Mouse (Mus musculus): ENCODE data around the gene Lmf2. TPM values are rescaled to one million over a fixed set of nuclear protein-coding genes. Genes with fewer than 3 reads are reported as not detected.
A peak's percentile ranks its signal among the peaks of the same experiment; 100 is the strongest.

Lmf2 gene
- polyA plus RNA-seq, 1 experiment from 2014 or later = 24.0 TPM

DNA sequence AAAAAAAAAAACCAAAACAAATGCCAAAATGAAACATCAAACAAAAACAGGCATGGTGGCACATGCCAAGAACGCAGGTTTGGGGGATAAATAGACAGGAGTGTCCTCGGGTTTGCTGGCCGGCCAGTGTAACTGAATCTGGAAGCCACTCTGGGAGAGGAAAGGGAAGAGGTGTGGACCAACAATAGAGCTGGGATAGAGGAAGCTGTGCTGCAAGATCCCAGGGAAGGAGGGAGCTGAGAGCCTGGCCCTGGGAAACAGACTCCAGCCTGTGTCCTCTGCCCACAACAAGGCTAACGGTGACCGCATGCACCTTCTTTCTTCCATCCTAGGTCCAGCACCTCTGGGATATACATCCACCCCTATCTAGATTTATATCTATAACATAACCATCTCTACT lies 5.0 kb downstream of the Lmf2 start:
- Histone ChIP-seq H3K9ac (replicated peaks) (no peak overlapping the region), H3K4me1 (ENCODE audit: insufficient read depth) (peaks cover 10% of the 10 kb centered on the region), H3K27me3 (ENCODE audit: insufficient read depth, low read length) (no peaks in the 10 kb centered on the region), H3K4me2 (ENCODE audit: low read depth, low read length) (no peak overlapping the region), H3K27ac (ENCODE audit: low read depth) (no peak overlapping the region), H3K9me3 (ENCODE audit: low read length) (no peaks in the 10 kb centered on the region), H3K36me3 (replicated peaks; ENCODE audit: insufficient read depth, low read length) (peaks cover 31% of the 10 kb centered on the region), H3K4me3 (ENCODE audit: low read depth, low read length) (no peak overlapping the region)
- peak; percentile 8 for DNase-seq
- 88% methylated on average over 5 of the region's 5 CpGs for WGBS (ENCODE audit: insufficient replicate concordance)
- no peak for TF ChIP-seq EP300 (IDR thresholded peaks at IDR 0.05; ENCODE audit: low read depth)
- TF ChIP-seq CTCF (IDR thresholded peaks at IDR 0.05; ENCODE audit: low read depth) = no peak
- ATAC-seq = no peak

DNA sequence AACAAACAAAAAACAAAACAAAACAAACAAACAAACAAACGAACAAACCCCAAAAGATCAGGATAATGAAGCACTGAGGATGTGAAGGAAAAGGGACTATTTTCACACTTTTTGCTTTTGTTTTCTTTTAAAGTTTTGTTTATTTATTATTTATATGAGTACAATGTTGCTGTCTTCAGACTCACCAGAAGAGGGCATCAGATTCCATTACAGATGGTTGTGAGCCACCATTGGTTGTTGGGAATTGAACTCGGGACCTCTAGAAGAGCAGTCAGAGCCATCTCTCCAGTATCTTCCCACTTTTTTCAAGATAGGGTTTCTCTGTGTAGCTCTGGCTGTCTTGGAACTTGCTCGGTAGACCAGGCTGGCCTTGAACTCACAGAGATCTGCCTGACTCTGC lies 12.1 kb downstream of the Lmf2 start:
- no peak for DNase-seq

DNA sequence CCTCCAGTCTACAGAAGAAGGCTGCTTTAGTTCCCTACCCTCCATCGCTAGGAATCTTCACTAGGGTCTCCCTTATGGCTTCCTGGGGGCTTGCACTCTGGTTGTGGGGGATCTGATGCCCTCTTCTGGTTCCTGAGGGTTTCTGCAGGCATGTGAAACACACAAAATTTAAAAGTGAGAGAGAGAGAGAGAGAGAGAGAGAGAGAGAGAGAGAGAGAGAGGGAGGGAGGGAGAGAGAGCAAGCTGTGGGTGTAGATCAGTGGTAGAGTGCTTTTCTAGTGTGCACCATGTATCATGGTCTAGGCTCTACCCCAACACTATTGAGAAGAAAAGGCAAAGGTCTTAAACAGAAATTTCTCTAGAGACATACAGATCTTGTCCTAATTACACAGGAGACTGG lies 13.8 kb downstream of the Lmf2 start:
- no peak for DNase-seq

More for the DNA sequence above, 12.1 kb downstream of the Lmf2 start:
- Histone ChIP-seq H3K36me3 (replicated peaks; ENCODE audit: insufficient read depth, low read length) (no peaks in the 10 kb centered on the region), H3K27ac (ENCODE audit: low read depth) (no peak overlapping the region), H3K9me3 (ENCODE audit: low read length) (no peaks in the 10 kb centered on the region), H3K4me2 (ENCODE audit: low read depth, low read length) (no peak overlapping the region), H3K27me3 (ENCODE audit: insufficient read depth, low read length) (no peaks in the 10 kb centered on the region), H3K9ac (replicated peaks) (no peak overlapping the region), H3K4me3 (ENCODE audit: low read depth, low read length) (no peak overlapping the region), H3K4me1 (ENCODE audit: insufficient read depth) (no peaks in the 10 kb centered on the region)
- no peak for ATAC-seq
- WGBS (ENCODE audit: insufficient replicate concordance) = 71% methylated on average over 3 of the region's 3 CpGs
- peak; percentile 56 for TF ChIP-seq CTCF (IDR thresholded peaks at IDR 0.05; ENCODE audit: low read depth)
- TF ChIP-seq EP300 (IDR thresholded peaks at IDR 0.05; ENCODE audit: low read depth) = no peak

DNA sequence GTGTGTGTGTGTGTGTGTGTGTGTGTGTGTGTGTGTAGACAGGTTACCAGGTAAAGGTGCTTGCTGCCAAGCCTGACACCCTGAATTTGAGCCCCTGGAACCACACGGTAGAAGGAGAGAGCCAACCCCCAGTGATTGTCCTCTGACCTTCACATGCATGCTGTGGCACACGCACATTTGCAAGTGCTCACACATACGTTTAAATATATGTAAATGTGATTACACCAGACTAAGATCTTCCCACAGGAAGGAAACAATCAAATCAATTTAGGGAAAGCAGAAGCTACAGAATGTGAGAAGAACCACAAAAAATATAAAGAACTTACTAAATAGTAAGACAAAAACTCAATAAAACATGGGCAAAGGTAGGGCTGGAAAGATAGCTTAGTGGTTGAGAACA lies 15.3 kb downstream of the Lmf2 start:
- H3K27me3 ChIP-seq (ENCODE audit: insufficient read depth, low read length) = no peaks in the 10 kb centered on the region
- ATAC-seq (no peak), DNase-seq (no peak)
- TF ChIP-seq CTCF (IDR thresholded peaks at IDR 0.05; ENCODE audit: low read depth) = no peak
- no peak for TF ChIP-seq EP300 (IDR thresholded peaks at IDR 0.05; ENCODE audit: low read depth)
- H3K4me3 ChIP-seq (ENCODE audit: low read depth, low read length) = no peak overlapping the region
- H3K36me3 ChIP-seq (replicated peaks; ENCODE audit: insufficient read depth, low read length) = no peaks in the 10 kb centered on the region
- 37% methylated on average over 3 of the region's 3 CpGs for WGBS (ENCODE audit: insufficient replicate concordance)
- no peaks in the 10 kb centered on the region for H3K4me1 ChIP-seq (ENCODE audit: insufficient read depth)
- H3K9me3 ChIP-seq (ENCODE audit: low read length) = no peaks in the 10 kb centered on the region
- no peak overlapping the region for H3K27ac ChIP-seq (ENCODE audit: low read depth)
- H3K4me2 ChIP-seq (ENCODE audit: low read depth, low read length) = no peak overlapping the region
- no peak overlapping the region for H3K9ac ChIP-seq (replicated peaks)

More for the DNA sequence above, 13.8 kb downstream of the Lmf2 start:
- Histone ChIP-seq H3K9ac (replicated peaks) (no peak overlapping the region), H3K27ac (ENCODE audit: low read depth) (no peak overlapping the region), H3K9me3 (ENCODE audit: low read length) (no peaks in the 10 kb centered on the region), H3K4me2 (ENCODE audit: low read depth, low read length) (no peak overlapping the region), H3K27me3 (ENCODE audit: insufficient read depth, low read length) (no peaks in the 10 kb centered on the region), H3K4me1 (ENCODE audit: insufficient read depth) (no peaks in the 10 kb centered on the region), H3K36me3 (replicated peaks; ENCODE audit: insufficient read depth, low read length) (no peaks in the 10 kb centered on the region), H3K4me3 (ENCODE audit: low read depth, low read length) (no peak overlapping the region)
- TF ChIP-seq EP300 (IDR thresholded peaks at IDR 0.05; ENCODE audit: low read depth) = no peak
- TF ChIP-seq CTCF (IDR thresholded peaks at IDR 0.05; ENCODE audit: low read depth) = 0 out of 2 replicates have a peak, but pooled peaks have one; percentile 16
- WGBS (ENCODE audit: insufficient replicate concordance) = 64% methylated on average over 1 of the region's 1 CpGs
- no peak for ATAC-seq

DNA sequence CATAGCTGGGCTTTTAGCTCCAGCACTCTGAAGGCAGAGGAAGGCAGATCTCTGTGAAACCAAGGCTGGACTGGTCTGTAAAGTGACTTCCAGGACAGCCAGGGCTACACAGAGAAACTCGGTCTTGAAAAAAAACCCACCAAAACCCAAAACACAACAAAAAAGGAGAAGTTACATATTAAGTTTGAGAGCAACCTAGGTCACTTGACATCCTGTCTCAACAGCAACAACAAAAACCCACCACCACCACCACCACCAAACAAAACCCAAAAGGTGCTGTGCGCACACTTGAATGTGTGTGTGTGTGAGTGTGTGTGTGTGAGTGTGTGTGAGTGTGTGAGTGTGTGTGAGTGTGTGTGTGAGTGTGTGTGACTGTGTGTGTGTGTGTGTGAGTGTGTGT lies 15.8 kb downstream of the Lmf2 start:
- H3K4me2 ChIP-seq (ENCODE audit: low read depth, low read length) = no peak overlapping the region
- no peaks in the 10 kb centered on the region for H3K27me3 ChIP-seq (ENCODE audit: insufficient read depth, low read length)
- H3K4me3 ChIP-seq (ENCODE audit: low read depth, low read length) = no peak overlapping the region
- DNase-seq = no peak
- H3K9ac ChIP-seq (replicated peaks) = no peak overlapping the region
- H3K27ac ChIP-seq (ENCODE audit: low read depth) = no peak overlapping the region
- no peaks in the 10 kb centered on the region; the same call in 1 of the 2 replicates for H3K4me1 ChIP-seq (ENCODE audit: insufficient read depth)
- ATAC-seq = no peak
- TF ChIP-seq EP300 (IDR thresholded peaks at IDR 0.05; ENCODE audit: low read depth) (no peak), CTCF (IDR thresholded peaks at IDR 0.05; ENCODE audit: low read depth) (no peak)
- no peaks in the 10 kb centered on the region for H3K9me3 ChIP-seq (ENCODE audit: low read length)
- 44% methylated on average over 2 of the region's 2 CpGs for WGBS (ENCODE audit: insufficient replicate concordance)
- no peaks in the 10 kb centered on the region for H3K36me3 ChIP-seq (replicated peaks; ENCODE audit: insufficient read depth, low read length)

DNA sequence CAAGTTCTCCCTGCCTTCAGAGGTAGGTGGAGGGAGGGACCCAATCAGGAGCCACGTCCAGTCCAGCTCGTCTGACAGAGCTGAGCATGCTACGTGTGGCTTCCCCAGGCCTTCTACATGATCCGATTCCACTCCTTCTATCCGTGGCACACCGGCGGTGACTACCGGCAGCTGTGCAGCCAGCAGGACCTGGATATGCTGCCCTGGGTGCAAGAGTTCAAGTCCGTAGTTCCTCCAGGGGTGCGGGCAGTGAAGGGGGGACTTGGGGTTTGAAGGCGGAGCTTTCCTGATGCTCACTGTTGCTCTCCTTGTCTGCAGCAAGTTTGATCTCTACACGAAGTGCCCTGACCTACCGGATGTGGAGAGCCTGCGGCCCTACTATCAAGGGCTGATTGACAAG lies 19.0 kb downstream of the Lmf2 start:
- Histone ChIP-seq H3K4me1 (ENCODE audit: insufficient read depth) (no peaks in the 10 kb centered on the region; the same call in 1 of the 2 replicates), H3K4me3 (ENCODE audit: low read depth, low read length) (no peak overlapping the region), H3K9me3 (ENCODE audit: low read length) (no peaks in the 10 kb centered on the region), H3K36me3 (replicated peaks; ENCODE audit: insufficient read depth, low read length) (no peaks in the 10 kb centered on the region), H3K4me2 (ENCODE audit: low read depth, low read length) (no peak overlapping the region), H3K27ac (ENCODE audit: low read depth) (no peak overlapping the region), H3K27me3 (ENCODE audit: insufficient read depth, low read length) (no peaks in the 10 kb centered on the region), H3K9ac (replicated peaks) (no peak overlapping the region)
- 83% methylated on average over 14 of the region's 14 CpGs for WGBS (ENCODE audit: insufficient replicate concordance)
- ATAC-seq (no peak), DNase-seq (peak; percentile 11)
- TF ChIP-seq CTCF (IDR thresholded peaks at IDR 0.05; ENCODE audit: low read depth) (no peak), EP300 (IDR thresholded peaks at IDR 0.05; ENCODE audit: low read depth) (no peak)

Data from liver, postnatal 0 days (tissue).